Mouse (Mus musculus) forebrain, embryonic 15.5 days (tissue): Measurements from ENCODE around the gene Prkci. TPM values are rescaled to one million over a fixed set of nuclear protein-coding genes. Genes with fewer than 3 reads are reported as not detected.

Experiments
- ATAC-seq: fragments of 200-750 bp; cut with Nextera tagmentation; replicated peaks from 2 replicates; pipeline ENCODE4 v1.8.0; 2017; ENCODE audit warnings: mild to moderate bottlenecking, moderate TSS enrichment, moderate library complexity
- H3K27ac ChIP-seq: fragments of 300-500 bp; sonication (generic); replicated peaks from 2 replicates; pipeline ENCODE4 v1.5.1; 2015; ENCODE audit warnings: mild to moderate bottlenecking, inconsistent platforms
- H3K27me3 ChIP-seq: fragments of 300-500 bp; sonication (generic); 2 replicates; pipeline ENCODE4 v1.6.1; 2015; ENCODE audit warnings: inconsistent platforms
- H3K36me3 ChIP-seq: fragments of 300-500 bp; sonication (generic); 2 replicates; pipeline ENCODE4 v1.6.1; 2015; ENCODE audit warnings: mild to moderate bottlenecking, inconsistent platforms
- H3K4me1 ChIP-seq: fragments of 300-500 bp; sonication (generic); 2 replicates; pipeline ENCODE4 v1.6.1; 2015; ENCODE audit warnings: inconsistent platforms
- H3K4me2 ChIP-seq: fragments of 300-500 bp; sonication (generic); replicated peaks from 2 replicates; pipeline ENCODE4 v1.6.1; 2015; ENCODE audit warnings: mild to moderate bottlenecking, inconsistent platforms
- H3K4me3 ChIP-seq: fragments of 300-500 bp; sonication (generic); 2 replicates; pipeline ENCODE4 v1.5.1; 2015; ENCODE audit warnings: mild to moderate bottlenecking, inconsistent platforms
- H3K9ac ChIP-seq: fragments of 300-500 bp; sonication (generic); replicated peaks from 2 replicates; pipeline ENCODE4 v1.6.1; 2015; ENCODE audit warnings: mild to moderate bottlenecking, inconsistent platforms
- H3K9me3 ChIP-seq: fragments of 300-500 bp; sonication (generic); 2 replicates; pipeline ENCODE4 v1.6.1; 2016; ENCODE audit warnings: inconsistent platforms
- WGBS: fragments of 180-500 bp; shearing (Covaris S2); methylation state at CpG from one replicate; pipeline ENCODE4 v1.1.7; 2015; ENCODE audit warnings: mixed read lengths; 5-methylcytosine and 5-hydroxymethylcytosine counted together
- polyA plus RNA-seq: library from polyadenylated mRNA; unstranded; fragments of >200 nt; fragmentation: Nextera tagmentation; extraction: Ambion mirVana; gene quantifications from 2 replicates; pipeline ENCODE4 v1.2.1, GENCODE M21; 2015

Gene Prkci
- 25.7 and 25.9 TPM in 2 replicates for polyA plus RNA-seq

GRCm38 (mm10) chr3:30995283-30995898, at the start of gene Prkci:
Gene Prkci (plus strand): TSS chr3:30995747.
- peak; percentile 99 for ATAC-seq
- Histone ChIP-seq H3K27ac (peak within 1 kb of the TSS; percentile 78), H3K9me3 (no peaks in the 10 kb centered on the region), H3K4me2 (peak within 1 kb of the TSS; percentile 48), H3K4me1 (peaks cover 32% of the 10 kb centered on the region), H3K36me3 (no peaks in the 10 kb centered on the region), H3K4me3 (peak within 1 kb of the TSS; percentile 79), H3K27me3 (no peaks in the 10 kb centered on the region), H3K9ac (peak within 1 kb of the TSS; percentile 84)
- under 1% methylated on average over 50 of the region's 50 CpGs for WGBS

GRCm38 (mm10) chr3:30951652-30952051, 43.9 kb upstream of the Prkci start:
- 79% methylated on average over 3 of the region's 3 CpGs for WGBS
- H3K36me3 ChIP-seq = peaks cover 55% of the 10 kb centered on the region
- ATAC-seq = no peak
- H3K9me3 ChIP-seq = no peaks in the 10 kb centered on the region
- H3K4me3 ChIP-seq = no peak overlapping the region
- no peak overlapping the region for H3K9ac ChIP-seq
- no peaks in the 10 kb centered on the region for H3K4me1 ChIP-seq
- no peak overlapping the region for H3K4me2 ChIP-seq
- H3K27me3 ChIP-seq = no peaks in the 10 kb centered on the region
- H3K27ac ChIP-seq = no peak overlapping the region

GRCm38 (mm10) chr3:30952273-30953070, 43.1 kb upstream of the Prkci start:
- Histone ChIP-seq H3K9me3 (no peaks in the 10 kb centered on the region), H3K4me1 (no peaks in the 10 kb centered on the region), H3K9ac (no peak overlapping the region), H3K27me3 (no peaks in the 10 kb centered on the region), H3K4me2 (no peak overlapping the region), H3K36me3 (peaks cover 55% of the 10 kb centered on the region), H3K4me3 (no peak overlapping the region), H3K27ac (no peak overlapping the region)
- no peak for ATAC-seq
- 87% methylated on average over 12 of the region's 12 CpGs for WGBS

- Histone ChIP-seq H3K27me3 (no peaks in the 10 kb centered on the region), H3K4me2 (no peak overlapping the region), H3K9ac (no peak overlapping the region), H3K9me3 (no peaks in the 10 kb centered on the region), H3K4me1 (peaks cover 4% of the 10 kb centered on the region; the same call in 1 of the 2 replicates), H3K36me3 (peaks cover 69% of the 10 kb centered on the region), H3K4me3 (no peak overlapping the region), H3K27ac (no peak overlapping the region)
- WGBS = 99% methylated on average over 6 of the region's 6 CpGs
- ATAC-seq = no peak
Observed at GRCm38 (mm10) chr3:30956327-30956726, 39.2 kb upstream of the Prkci start.

GRCm38 (mm10) chr3:30958709-30959108, 36.8 kb upstream of the Prkci start:
- H3K9ac ChIP-seq = no peak overlapping the region
- peaks cover 80% of the 10 kb centered on the region for H3K36me3 ChIP-seq
- WGBS = 92% methylated on average over 2 of the region's 2 CpGs

GRCm38 (mm10) chr3:30959868-30960831, 35.4 kb upstream of the Prkci start:
- Histone ChIP-seq H3K36me3 (peaks cover 82% of the 10 kb centered on the region), H3K4me3 (no peak overlapping the region), H3K9ac (no peak overlapping the region), H3K4me2 (no peak overlapping the region), H3K4me1 (peaks cover 4% of the 10 kb centered on the region; the same call in 1 of the 2 replicates), H3K27me3 (no peaks in the 10 kb centered on the region), H3K27ac (peak overlapping the region; percentile 46; the same call in 1 of the 2 replicates), H3K9me3 (no peaks in the 10 kb centered on the region)
- 0 out of 2 replicates have a peak, but pooled peaks have one; percentile 35 for ATAC-seq
- 52% methylated on average over 7 of the region's 7 CpGs for WGBS

More at GRCm38 (mm10) chr3:30958709-30959108, 36.8 kb upstream of the Prkci start:
- Histone ChIP-seq H3K4me2 (no peak overlapping the region), H3K27ac (no peak overlapping the region), H3K4me3 (no peak overlapping the region), H3K4me1 (peaks cover 4% of the 10 kb centered on the region; the same call in 1 of the 2 replicates), H3K27me3 (no peaks in the 10 kb centered on the region), H3K9me3 (no peaks in the 10 kb centered on the region)
- no peak for ATAC-seq

- Histone ChIP-seq H3K4me2 (no peak overlapping the region), H3K9me3 (no peaks in the 10 kb centered on the region), H3K27ac (no peak overlapping the region), H3K4me1 (peaks cover 11% of the 10 kb centered on the region), H3K36me3 (peaks cover 62% of the 10 kb centered on the region), H3K27me3 (no peaks in the 10 kb centered on the region), H3K9ac (no peak overlapping the region), H3K4me3 (no peak overlapping the region)
- WGBS = 93% methylated on average over 4 of the region's 4 CpGs
- ATAC-seq = no peak
Observed at GRCm38 (mm10) chr3:30963100-30963499, 32.4 kb upstream of the Prkci start.

- H3K36me3 ChIP-seq = peaks cover 52% of the 10 kb centered on the region
- H3K4me3 ChIP-seq = no peak overlapping the region
- no peak overlapping the region for H3K27ac ChIP-seq
- peaks cover 13% of the 10 kb centered on the region for H3K4me1 ChIP-seq
- no peak for ATAC-seq
- H3K9ac ChIP-seq = no peak overlapping the region
- no peak overlapping the region for H3K4me2 ChIP-seq
- no peaks in the 10 kb centered on the region for H3K9me3 ChIP-seq
- H3K27me3 ChIP-seq = no peaks in the 10 kb centered on the region
- WGBS = 76% methylated on average over 3 of the region's 3 CpGs
Observed at GRCm38 (mm10) chr3:30964216-30964615, 31.3 kb upstream of the Prkci start.

- no peak for ATAC-seq
- WGBS = 94% methylated on average over 13 of the region's 13 CpGs
- Histone ChIP-seq H3K9ac (no peak overlapping the region), H3K4me2 (no peak overlapping the region), H3K27ac (no peak overlapping the region), H3K4me1 (peaks cover 14% of the 10 kb centered on the region), H3K9me3 (no peaks in the 10 kb centered on the region), H3K4me3 (no peak overlapping the region), H3K36me3 (peaks cover 39% of the 10 kb centered on the region), H3K27me3 (no peaks in the 10 kb centered on the region)
Observed at GRCm38 (mm10) chr3:30965644-30966043, 29.9 kb upstream of the Prkci start.

- under 1% methylated on average over 54 of the region's 54 CpGs for WGBS
Observed at GRCm38 (mm10) chr3:30968531-30969092, 26.9 kb upstream of the Prkci start.

GRCm38 (mm10) chr3:30969104-30969581, 26.4 kb upstream of the Prkci start, which contains the start of gene Phc3:
Gene Phc3 (minus strand): TSS chr3:30969415.
- H3K4me2 ChIP-seq = peak within 1 kb of the TSS; percentile 56
- 1% methylated on average over 30 of the region's 34 CpGs for WGBS
- peaks cover 14% of the 10 kb centered on the region for H3K4me1 ChIP-seq
- peak within 1 kb of the TSS; percentile 69 for H3K4me3 ChIP-seq
- ATAC-seq = peak; percentile 96
- H3K9ac ChIP-seq = peak within 1 kb of the TSS; percentile 88
- H3K36me3 ChIP-seq = peaks cover 14% of the 10 kb centered on the region
- peak within 1 kb of the TSS; percentile 93 for H3K27ac ChIP-seq
- no peaks in the 10 kb centered on the region for H3K9me3 ChIP-seq
- H3K27me3 ChIP-seq = no peaks in the 10 kb centered on the region

More at GRCm38 (mm10) chr3:30968531-30969092, 26.9 kb upstream of the Prkci start:
- Histone ChIP-seq H3K4me3 (peak overlapping the region; percentile 69), H3K27ac (peak overlapping the region; percentile 93), H3K9ac (peak overlapping the region; percentile 88), H3K4me1 (peaks cover 14% of the 10 kb centered on the region), H3K4me2 (peak overlapping the region; percentile 56), H3K36me3 (peaks cover 19% of the 10 kb centered on the region), H3K27me3 (no peaks in the 10 kb centered on the region), H3K9me3 (no peaks in the 10 kb centered on the region)
- peak; percentile 82 for ATAC-seq
